Mouse (Mus musculus) thymus, adult 18-20 months (tissue): ENCODE data around the gene Sgpp2.

Source experiments
- DNase-seq, 2 experiments: peaks; one replicate each; pipeline ENCODE4 v3.0.0; 2022; ENCODE audit warnings: mixed read lengths in 2 of 2

The Sgpp2 gene

DNA sequence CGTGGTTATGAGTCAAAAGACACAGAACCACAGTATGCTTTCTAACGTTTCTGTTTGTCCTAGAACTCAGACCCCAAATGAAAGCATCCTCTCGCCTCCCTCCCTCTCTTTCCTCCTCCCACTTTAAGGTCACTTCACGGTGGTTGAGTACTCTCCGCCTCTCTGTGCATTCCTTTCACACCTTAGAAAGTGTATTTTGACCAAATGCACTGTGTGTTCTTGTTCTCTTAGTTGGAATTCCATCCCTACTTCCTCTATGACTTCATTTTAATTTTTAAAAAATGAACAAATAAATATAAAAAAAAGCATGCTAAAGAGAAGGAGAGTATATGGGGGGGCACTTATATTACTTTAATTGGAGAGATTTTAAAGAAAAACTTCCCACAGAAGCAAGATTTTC, 30.4 kb downstream of the Sgpp2 start:
- DNase-seq, result no peak

DNA sequence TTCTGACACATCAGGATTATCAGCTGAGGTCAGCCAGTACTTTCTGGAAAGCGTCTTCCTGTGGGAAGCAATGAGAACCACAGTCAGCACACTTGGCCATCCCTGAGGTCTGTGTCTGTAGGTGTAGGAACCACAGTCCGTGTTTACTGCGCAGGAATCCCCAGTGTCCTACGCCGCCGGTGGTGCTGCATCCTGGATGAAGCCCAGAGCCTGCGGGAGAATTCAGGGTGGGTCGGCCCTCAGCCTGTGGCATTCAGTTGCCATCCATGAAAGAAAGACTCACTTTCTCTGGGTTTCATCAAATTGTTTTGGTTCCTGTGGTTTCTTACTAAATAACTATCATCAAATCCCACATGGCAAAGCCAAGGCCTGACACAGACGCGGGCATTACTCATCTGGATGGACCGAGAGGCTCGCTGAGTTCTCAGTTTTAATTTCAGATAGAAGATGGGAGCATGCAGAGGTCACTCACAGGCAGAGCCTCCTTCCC, 37.2 kb downstream of the Sgpp2 start:
- no peak for DNase-seq

DNA sequence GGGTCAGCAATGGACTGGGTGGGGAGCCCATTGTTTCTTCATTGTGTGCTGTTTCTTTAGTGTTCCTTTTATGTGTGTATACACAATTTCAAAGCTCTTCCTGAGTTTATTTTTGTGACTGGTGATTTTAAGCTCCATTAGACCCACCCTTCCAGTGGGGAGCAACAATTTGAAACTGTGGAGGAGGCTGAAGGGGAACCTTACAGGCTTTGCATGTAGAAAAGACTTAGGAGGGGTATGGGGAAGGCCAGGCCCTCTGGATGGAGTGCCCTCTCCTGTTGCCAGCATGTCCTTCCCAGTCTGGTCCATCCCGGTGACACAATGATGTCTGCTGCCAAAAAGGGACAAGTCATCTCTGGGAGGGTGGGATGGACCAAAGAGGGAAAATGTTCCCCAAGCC, 39.1 kb downstream of the Sgpp2 start:
- no peak for DNase-seq

DNA sequence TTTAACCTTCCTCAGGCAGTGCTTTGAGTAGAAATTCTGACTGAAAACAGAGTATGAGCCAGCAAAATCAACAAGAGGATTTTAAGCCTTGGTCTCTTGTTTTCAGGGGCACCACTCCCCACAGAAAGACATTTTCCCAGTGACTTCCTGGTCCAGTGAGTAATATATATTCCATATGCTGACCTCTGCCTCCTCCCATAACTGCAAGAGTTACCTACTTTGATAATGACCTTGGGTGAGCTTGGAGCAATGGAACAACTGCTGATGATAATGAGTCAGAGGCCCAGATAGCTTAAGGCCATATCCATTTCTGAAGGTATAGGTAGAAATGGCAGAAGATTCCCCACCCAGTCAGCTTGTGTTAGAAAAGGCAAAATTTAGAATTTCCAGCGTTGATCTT, 43.1 kb downstream of the Sgpp2 start:
- no peak for DNase-seq

DNA sequence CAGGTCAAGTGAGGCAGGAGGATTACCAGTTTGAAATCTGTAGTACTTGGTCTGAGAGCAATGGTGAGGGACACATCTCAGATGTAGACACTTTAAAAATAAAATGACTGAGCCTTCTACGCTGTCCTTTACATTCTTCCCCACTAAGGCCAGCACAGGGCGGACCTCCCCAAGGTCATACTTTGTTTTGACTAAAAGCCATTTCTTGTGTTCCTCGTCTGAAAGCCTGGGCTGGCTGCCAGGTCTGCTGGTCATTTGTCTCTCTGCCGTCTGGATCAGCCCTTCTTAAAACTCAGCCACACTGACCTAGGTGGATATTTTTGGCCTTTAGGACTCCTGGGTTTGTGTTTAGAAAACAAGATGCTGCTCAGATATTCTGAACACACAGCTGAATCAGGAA, 45.0 kb downstream of the Sgpp2 start:
- DNase-seq, result no peak

DNA sequence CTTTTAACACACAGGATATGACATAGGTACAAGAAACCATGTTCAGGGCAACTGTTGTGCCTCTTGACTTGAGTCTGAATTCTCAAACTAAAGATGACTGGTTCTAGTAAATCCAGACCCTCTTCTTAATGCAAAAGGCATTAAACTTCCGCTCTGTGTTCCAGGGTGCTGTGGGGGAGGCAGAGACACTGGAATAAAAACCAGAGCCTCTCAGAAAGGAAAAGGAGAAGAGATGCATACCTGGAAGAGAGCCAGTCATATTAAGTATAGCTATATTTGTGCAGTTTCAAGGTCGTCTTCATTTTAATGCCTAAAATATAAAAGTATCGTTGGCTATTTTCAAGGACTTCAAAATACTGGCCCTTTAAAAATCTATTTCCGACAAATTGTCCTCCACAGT, 47.3 kb downstream of the Sgpp2 start:
- DNase-seq, result no peak

DNA sequence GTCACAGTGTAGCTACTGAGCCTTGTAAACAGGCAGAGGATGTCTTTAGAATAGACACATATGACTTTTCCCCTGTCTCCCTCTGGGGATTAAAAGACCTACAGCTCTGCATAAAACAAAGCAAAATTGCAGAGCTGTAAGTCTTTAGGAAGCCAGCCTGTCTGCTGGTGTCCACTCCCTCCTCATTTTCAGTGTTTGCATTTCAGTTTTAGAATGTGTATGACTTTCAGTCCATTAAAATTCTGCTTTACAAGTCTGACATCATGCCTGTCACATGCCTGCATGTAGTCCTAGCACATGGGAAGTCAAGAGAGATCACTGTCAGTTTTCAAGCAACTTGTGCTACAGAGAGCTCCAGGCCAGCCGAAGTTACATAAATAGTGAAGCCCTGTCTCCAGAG, 47.7 kb downstream of the Sgpp2 start:
- DNase-seq, result no peak

DNA sequence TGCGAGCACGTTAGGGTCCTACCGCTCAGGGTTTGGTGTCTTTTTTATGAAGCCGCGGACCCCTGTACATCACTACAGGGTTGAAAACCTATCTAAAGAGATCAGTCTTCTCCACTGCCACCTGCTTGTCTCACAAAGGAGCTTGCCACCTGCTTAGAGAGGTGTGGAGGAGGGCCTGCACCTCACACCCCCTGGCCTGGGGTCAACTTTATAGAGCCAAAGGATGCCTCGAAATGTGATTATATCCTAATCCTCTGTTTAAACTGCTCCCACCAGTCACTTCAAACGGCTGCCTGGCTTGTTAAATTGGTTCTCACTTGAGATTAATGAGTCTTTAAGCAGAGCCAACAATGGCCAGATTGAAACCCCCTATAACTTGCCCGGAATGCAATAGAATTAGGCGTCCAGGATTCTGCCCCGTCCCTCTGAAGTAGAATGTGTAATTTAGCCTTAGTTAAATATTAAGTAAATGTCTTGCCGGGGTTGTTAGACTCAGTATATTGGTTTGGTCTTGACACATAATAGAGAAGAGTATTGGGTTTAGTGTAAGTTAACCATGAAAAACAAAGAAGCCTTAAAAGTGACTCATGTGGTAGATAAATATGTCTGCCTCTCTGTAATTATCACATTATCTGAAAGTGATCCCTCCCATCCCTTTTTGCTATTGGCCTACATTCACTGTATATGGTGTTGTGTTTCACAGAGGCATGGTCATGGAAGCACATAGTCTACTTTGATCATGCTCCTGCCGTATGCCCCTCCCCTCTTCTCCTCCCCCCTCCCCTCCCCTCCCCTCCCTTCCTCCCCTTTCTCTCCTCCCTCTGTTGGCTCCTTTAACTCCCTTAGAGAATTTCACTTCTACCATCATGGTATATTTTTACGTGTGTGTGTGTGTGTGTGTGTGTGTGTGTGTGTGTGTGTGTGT, 54.1 kb downstream of the Sgpp2 start:
- no peak for DNase-seq

DNA sequence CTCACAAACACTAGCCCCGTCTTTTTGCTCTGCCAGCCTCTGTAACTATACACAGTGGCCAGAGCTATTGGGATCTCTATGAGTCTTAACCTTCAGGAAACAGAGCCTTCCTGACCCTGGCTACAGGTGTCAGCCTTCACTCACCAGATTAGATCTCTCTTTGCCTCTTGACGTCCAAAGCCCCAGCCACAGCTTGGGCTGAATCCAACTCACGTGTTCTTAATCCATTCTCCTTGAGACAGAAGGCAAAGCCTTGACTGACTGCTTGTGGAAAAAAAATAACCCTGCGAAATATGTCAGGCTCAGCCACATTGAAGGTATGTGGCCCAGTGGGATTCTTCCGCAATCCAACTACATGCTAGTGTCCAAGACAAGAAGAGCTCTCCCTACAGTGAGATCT, 57.7 kb downstream of the Sgpp2 start:
- no peak for DNase-seq

DNA sequence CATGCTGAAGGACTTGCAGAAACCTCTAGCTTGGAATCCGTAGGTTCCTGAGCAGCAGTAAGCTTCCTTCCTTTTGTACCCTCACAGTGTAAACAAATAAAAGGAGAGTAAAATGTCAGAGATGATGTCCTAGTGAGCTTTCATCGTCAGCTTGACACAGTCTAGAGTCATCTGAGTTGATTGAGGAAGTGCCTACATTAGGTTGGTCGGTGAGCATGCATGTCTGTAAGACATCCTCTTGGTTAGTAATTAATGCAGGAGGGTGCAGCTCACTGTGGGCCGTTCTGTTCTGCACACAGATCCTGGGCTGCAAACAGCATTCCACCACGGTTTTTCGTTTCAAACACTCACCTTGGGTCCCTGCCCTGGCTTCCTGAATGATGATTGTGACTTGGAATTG, 60.0 kb downstream of the Sgpp2 start:
- no peak for DNase-seq

DNA sequence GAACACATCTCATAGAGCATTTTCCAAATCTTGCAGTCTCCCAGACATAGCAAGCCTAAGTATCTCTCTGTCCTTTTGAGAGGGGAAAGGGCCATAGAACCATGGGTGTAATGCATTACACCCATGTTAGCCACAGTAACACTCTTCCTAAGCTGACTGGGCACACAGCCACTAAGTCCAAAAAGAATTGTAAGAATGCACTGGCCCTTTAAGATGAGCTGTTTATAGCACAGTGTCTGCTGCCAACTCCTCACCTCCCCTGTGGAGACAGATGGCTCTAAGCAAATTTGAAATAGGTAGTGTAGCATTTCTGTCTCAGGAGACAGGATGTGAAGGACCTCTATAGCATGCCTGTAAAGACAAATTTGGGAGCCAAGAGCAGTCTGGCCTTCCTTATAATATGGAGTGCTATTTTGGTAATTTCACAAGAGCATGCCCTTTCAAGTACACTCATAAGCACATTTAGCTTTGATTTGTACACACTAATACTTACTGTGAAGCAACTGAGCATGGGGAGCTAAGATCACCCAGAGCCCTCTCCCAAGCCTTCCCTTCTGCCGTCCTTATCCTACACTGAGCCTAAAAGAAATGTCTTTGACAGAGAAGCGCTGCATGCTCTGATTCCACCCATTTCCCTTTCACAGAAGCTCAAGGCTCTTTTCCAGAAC, 61.6 kb downstream of the Sgpp2 start:
- no peak for DNase-seq

DNA sequence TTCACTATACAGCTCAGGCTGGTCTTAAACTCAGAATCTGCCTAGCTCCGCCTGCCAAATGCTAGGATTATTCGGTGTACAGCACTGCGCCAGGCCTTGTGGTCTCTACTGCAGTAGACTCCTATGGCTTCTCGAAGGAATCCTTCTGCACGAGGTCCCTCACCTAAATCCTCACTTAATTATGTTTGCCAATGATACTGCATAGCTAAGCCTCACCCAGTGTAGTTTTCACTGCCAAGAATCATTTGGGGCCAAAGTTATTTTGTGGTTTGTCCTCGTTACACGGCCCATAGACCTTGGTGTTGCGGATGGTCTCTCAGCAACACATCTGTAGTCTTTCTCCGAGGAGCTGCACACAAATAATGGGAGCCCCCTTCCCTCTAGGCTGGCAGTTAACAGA, 62.2 kb downstream of the Sgpp2 start:
- DNase-seq, result no peak

DNA sequence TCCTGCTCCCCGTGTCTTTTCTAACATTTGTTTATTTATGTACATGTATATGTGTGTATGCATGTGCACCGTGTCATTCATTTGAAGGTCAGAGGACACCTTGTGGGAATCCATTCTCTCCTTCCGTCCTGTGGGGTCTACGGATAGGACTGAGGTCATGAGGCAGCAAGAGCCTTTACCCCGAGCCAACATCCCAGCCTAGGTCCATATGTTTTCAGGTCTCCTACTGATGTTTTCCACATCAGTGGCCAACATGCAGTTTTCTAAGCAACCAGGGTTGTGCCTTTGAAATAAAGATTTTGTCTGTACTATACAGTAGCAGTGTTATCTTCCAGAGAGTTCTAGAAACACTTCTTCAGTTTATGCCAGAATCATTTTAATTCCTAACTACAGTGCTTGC, 63.7 kb downstream of the Sgpp2 start:
- DNase-seq, result no peak

DNA sequence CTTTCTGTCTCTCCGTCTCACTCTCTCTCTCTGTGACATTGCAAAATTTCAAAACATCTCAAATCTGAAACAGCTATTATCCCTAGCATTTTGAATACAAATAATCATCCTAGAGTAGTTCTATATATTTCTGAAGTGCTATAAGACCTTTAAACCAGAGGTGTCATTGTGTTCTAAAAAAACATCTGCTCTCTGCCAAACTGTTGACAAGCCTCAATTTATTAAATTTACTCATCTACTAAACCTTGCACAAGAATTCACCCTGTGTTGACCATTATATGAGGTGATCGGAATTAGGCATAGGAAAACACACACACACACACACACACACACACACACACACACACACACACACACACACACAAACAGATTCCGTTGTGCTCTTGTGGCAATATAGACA, 64.9 kb downstream of the Sgpp2 start:
- DNase-seq, result no peak

DNA sequence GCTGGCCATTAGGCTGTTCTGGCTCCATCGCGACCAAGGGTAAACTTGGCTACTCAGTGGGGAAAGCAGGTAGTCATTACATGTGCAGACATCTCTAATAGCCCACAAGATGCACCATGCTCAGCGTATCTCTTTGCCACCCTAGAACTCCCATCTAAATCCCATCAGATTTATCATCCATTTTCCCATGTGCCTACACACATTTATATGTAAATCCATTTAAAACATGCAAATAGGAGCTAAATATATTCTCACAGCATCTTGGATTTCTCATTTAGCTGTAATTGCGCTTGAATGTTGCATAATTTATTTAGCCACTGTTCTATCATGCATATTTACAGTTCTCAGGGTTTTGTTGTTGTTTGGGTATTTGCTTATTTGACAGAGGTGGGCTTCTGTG, 70.8 kb downstream of the Sgpp2 start:
- DNase-seq, result no peak

DNA sequence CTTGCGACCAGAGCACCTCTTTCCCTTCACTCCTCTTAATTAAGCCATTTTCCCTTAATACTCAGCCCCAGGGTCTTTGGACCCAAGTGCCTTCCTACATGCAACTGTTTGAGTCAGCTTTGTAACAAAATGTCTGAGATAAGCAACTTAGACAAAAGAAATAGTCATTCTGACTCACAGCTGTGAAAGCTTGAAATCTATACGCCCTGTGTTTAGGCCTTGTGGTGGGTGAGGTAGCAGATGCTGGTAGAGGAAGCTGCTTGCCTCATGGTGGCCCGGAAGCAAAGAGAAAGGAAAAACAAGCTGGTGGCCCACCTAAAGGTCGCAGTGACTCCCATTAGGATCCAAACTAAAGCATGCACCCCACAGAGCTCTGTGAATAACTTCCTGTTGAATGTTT, 77.7 kb downstream of the Sgpp2 start:
- DNase-seq, result no peak

DNA sequence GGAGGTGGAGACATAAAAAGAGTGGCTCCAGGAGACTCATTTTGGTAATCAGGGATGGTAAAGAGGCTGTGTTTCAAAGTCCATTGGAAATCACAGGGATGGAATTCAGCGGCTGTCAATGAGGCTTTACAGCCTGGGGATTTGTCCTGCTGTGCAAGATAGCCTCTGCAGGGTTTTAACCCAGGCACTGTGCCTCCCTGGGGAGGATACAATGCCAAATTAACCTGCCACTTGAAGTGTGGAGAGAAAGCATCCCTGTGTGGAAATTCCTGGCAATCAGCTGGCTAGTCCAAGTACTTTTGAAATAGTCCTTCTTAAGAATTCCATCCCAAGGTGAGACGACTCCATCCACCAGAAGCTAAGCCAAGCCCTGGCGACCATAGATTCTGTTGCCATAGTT, 78.7 kb downstream of the Sgpp2 start:
- no peak for DNase-seq

DNA sequence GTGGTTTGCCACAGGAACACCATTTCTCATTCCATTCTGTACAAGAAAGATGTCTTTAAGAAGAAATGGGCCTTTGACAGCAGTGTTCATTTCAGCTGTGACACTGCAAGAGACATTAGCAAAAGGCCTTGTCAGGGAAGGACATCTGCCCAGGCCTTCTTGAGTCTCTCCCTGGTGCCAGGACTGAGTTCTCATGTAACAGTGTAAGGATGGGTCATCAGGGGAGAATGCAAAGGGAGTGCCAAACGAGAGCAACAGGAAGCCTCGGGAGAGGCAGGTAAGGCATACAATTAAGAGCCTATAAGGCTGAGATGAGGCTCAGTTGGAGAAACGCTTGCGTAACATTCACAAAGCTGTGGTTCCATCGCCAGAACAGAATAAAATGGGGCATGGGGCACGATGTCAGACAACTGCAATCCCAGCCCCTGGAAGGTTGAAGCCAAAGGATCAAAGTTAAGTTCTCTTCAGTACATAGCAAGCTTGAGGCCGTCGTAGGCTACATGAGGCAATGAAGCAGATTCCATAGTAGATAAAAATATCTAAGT, 85.1 kb downstream of the Sgpp2 start:
- no peak for DNase-seq

DNA sequence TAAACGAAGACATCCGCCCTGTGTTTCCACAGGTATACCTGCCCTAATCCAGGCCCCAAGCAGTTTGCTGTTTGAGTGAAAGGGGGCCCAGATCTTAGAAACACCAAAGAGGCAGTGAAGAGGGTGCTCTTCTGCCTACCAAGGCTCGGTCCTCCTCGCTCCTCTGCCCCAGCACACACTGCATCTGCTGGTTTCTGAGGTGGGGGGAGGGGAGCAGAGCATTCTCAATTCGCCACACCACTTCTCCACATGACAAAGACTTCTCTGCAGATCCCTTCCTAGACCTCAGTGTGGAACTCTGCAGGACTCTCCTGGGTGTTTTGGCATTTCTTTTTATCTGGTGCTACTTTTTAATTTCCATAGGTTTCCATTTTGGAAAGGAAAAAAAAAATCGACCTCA, 85.6 kb downstream of the Sgpp2 start:
- DNase-seq, result no peak

DNA sequence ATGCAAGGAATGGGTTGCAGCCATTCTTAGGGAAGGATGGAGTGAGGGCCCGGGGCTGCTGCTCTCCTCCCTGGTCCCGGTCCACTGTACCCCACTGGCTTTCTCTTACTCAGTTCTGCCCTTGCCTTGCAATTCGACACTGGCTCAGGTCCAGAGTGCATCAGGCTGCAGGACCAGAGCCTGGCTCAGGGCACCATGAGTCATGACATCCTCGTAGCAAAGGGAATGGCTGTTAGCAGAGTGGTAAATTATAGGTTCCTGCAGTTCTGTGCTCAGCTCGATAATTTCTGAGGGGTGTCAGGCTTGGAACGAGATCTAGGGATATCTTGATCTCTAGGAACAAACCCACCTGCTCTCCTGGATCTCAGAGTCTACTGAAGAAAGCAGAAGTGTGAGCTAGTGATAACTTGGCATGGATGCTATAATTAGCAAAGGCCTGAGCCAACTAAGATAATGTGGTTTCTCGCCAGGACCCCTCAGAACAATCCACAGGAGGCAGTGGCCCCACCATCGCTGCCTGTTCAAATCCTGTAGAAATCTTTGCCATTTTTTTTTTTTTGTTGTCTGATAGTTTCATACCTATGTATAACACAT, 86.3 kb downstream of the Sgpp2 start:
- no peak for DNase-seq

DNA sequence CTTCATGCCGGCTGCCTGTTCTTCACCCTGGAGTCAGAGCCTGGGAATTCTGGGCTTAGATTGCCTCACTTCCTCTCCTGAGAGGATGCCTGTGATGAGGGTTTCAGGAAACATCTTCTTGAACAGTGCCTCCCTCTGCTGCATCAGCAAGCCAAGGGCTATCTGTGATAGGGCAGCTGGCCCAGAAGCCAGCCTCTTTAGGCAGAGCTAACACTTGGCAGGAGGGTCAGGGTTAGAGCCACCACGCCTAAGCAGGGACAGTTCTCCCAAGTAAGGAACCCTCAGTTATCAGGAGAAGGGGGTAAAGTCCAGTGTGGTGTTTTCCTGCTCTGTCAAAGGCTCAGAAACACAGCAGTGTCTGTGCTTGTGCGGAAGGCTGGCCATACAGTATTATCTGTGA, 89.6 kb downstream of the Sgpp2 start:
- DNase-seq, result no peak

DNA sequence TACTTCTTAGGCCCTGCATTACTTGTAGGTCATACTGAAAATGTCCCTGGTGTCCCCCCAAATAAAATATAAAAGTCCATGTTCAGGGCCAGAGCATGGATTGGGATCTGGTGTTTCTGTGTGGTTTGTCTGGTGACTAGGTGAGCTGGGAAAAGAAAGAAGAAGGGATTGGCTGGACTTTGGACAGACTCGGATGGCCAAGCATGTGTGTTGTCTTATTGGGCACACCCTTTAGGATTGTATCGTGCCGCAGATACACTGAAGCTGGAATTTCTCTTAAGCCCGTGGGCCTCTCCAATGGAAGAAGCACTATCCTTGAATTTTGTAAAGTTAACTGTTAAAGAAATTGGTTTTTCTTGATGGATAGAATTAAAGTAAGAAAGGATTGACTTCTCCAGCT, 91.3 kb downstream of the Sgpp2 start:
- no peak for DNase-seq

DNA sequence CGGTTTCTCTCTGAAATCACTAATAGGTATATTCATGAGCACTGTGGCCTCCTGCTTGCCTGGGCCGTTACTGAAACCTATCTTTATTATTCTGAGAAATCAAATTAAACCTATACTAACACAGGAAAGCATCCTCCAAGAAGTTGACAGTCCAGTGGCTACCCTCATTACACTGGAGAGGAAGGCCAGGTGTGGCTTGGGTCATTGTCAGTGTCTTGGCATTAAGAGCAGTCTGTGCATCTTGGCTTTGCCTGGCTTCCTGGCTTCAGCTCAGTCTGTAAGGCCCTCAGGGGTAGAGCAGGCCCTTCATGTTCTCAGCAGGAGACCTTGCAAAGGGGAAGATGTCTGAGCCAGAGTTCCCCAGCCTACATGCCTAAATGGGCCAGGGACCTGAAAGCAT, 99.3 kb downstream of the Sgpp2 start:
- no peak for DNase-seq

DNA sequence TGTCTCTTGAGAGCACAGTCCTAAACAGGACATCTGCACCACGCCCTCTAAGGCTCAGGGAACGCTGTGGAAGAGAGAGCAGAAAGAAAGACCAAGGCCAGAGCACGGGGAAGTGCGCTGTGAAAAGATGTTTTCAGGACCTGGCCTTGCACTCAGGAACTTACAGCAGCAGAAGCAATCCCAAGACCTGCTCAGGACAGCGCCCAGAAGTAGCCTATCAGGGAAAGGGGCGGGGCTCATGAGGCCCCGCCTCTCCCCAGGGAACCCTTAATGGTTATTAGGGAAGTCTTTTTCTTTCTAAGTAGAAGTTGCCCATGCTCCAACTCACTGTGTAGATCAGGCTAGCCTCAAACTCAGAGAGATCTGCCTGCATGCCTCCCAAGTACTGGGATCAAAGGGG, 102.5 kb downstream of the Sgpp2 start:
- no peak for DNase-seq
